In genomic region chr10:98913961-98914809, GRCm38 (mm10) we compare ENCODE assay signal across 7 mouse cellular contexts. TPM values are rescaled to one million over a fixed set of nuclear protein-coding genes. Genes with fewer than 3 reads are reported as not detected.
DNase-seq lines count a peak whose midpoint lies in the region; ATAC-seq lines count a peak whose summit lies in the region.

Atp2b1 (plus strand) TSS chr10:98914406.

- no peaks in the 10 kb centered on the region; the same call in 1 of the 2 replicates for H3K27me3 ChIP-seq in embryonic facial prominence, embryonic 10.5 days (replicated peaks; ENCODE audit: low read depth, poor library complexity, severe bottlenecking)
- no peaks in the 10 kb centered on the region for H3K27me3 ChIP-seq in limb, embryonic 10.5 days (ENCODE audit: low read depth, poor library complexity, severe bottlenecking)
- H3K27me3 ChIP-seq in midbrain, embryonic 13.5 days: peaks cover 6% of the 10 kb centered on the region; the same call in 1 of the 2 replicates

- H3K4me2 ChIP-seq in midbrain, embryonic 13.5 days (replicated peaks): peak within 1 kb of the TSS; percentile 78

- WGBS in embryonic facial prominence, embryonic 10.5 days: under 1% methylated on average over 111 of the region's 120 CpGs
- WGBS in limb, embryonic 10.5 days: under 1% methylated on average over 78 of the region's 120 CpGs
- WGBS in midbrain, embryonic 13.5 days: under 1% methylated on average over 93 of the region's 120 CpGs

- H3K36me3 ChIP-seq in embryonic facial prominence, embryonic 10.5 days (replicated peaks): no peaks in the 10 kb centered on the region
- H3K36me3 ChIP-seq in limb, embryonic 10.5 days: no peaks in the 10 kb centered on the region
- no peaks in the 10 kb centered on the region for H3K36me3 ChIP-seq in midbrain, embryonic 13.5 days

- peak; percentile 98 for DNase-seq in adrenal gland, postnatal 10 days
- DNase-seq in embryonic facial prominence, embryonic 10.5 days (ENCODE audit: low spot score): peak; percentile 98
- DNase-seq in kidney, adult 11 months: peak; percentile 95
- DNase-seq in limb, embryonic 10.5 days (ENCODE audit: low spot score): peak; percentile 98
- DNase-seq in spleen, adult 12 weeks (ENCODE audit: low spot score): peak; percentile 89

- H3K4me3 ChIP-seq in embryonic facial prominence, embryonic 10.5 days: peak within 1 kb of the TSS; percentile 94
- peak within 1 kb of the TSS; percentile 99 for H3K4me3 ChIP-seq in limb, embryonic 10.5 days
- peak within 1 kb of the TSS; percentile 92 for H3K4me3 ChIP-seq in midbrain, embryonic 13.5 days (replicated peaks)

- no peaks in the 10 kb centered on the region for H3K9me3 ChIP-seq in embryonic facial prominence, embryonic 10.5 days
- H3K9me3 ChIP-seq in limb, embryonic 10.5 days (replicated peaks): no peaks in the 10 kb centered on the region
- H3K9me3 ChIP-seq in midbrain, embryonic 13.5 days: no peaks in the 10 kb centered on the region

- peak; percentile 76 for ATAC-seq in granulocyte monocyte progenitor cell, adult 5-6 weeks (replicated peaks; ENCODE audit: poor library complexity, severe bottlenecking)
- ATAC-seq in midbrain, embryonic 13.5 days: peak; percentile 94

- H3K4me1 ChIP-seq in embryonic facial prominence, embryonic 10.5 days: peaks cover 17% of the 10 kb centered on the region
- H3K4me1 ChIP-seq in limb, embryonic 10.5 days: peaks cover 11% of the 10 kb centered on the region
- H3K4me1 ChIP-seq in midbrain, embryonic 13.5 days (replicated peaks): peaks cover 21% of the 10 kb centered on the region

- H3K27ac ChIP-seq in embryonic facial prominence, embryonic 10.5 days (replicated peaks): peak within 1 kb of the TSS; percentile 98
- H3K27ac ChIP-seq in limb, embryonic 10.5 days: peak within 1 kb of the TSS; percentile 98
- peak within 1 kb of the TSS; percentile 99 for H3K27ac ChIP-seq in midbrain, embryonic 13.5 days

- H3K9ac ChIP-seq in midbrain, embryonic 13.5 days (replicated peaks): peak within 1 kb of the TSS; percentile 94

RNA-seq across cellular contexts. Expression of gene Atp2b1, which starts in this region (rescaled TPM):
- 10 to 100 TPM; 53.1 to 57.7 TPM for total RNA-seq in adrenal gland, postnatal 10 days (2021)
- 92.3 and 101 TPM in 2 replicates for polyA plus RNA-seq in embryonic facial prominence, embryonic 10.5 days (2016; fragmentation: Nextera tagmentation; extraction: Ambion mirVana)
- total RNA-seq in granulocyte monocyte progenitor cell, adult 5-6 weeks (2014; fragmentation: Nextera tagmentation): 32.1 and 40.7 TPM in 2 replicates
- total RNA-seq in granulocyte monocyte progenitor cell, adult 5-6 weeks (2017): 54.3 and 61.8 TPM in 2 replicates
- 105 and 110 TPM in 2 replicates for polyA plus RNA-seq in limb, embryonic 10.5 days (2016; fragmentation: Nextera tagmentation; extraction: Ambion mirVana)
- polyA plus RNA-seq in midbrain, embryonic 13.5 days (2015; fragmentation: Nextera tagmentation; extraction: Ambion mirVana): 160 and 175 TPM in 2 replicates

Comparison
In these comparisons a context has a peak if more than half of its experiments do, and no peak if none do; other contexts are left out.
1. Peak in every context shown above with its lines: DNase-seq, ATAC-seq, H3K4me3 ChIP-seq and H3K27ac ChIP-seq.